Mouse (Mus musculus): ENCODE results near the gene Tanc2. TPM values are rescaled to one million over a fixed set of nuclear protein-coding genes. Genes with fewer than 3 reads are reported as not detected.

Gene Tanc2
- polyA plus RNA-seq, 2 experiments, result 11.2 to 13.0 TPM

DNA sequence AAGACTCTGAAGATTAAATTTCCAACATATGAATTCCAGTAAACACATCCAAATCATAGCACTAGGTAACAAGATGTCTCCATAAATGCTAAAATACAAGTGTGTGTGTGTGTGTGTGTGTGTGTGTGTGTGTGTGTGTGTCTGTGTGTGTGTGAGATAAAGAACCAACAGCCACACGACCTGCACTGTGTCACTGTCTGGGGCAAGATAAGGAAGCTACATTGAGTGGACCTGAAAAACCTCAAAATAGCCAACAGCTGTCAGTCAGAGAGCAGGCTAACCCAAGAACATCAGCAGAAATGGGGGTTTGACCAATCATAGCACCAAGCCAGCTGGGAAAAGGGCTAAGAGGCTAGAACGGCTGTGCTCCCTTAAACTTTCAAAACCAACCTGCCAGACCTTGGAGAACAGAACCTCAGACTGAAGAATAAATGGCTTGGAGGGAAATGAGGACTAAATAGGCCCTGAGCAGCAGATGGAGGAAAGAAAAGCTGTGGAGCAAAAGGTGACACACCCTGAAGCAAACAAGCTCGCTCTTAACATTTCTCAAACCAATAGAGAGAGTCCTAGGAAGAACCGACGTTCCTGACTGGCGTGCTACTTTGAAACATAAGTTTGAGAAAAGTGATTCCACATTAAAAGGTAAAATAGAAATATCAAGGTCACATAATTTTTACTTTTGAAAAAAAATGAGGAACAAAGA, 30.8 kb upstream of the Tanc2 start:
- H3K4me1 ChIP-seq (ENCODE audit: control insufficient read depth, insufficient read depth, low read length), result no peaks in the 10 kb centered on the region
- 79% methylated on average over 6 of the region's 6 CpGs for WGBS
- no peak overlapping the region for H3K4me3 ChIP-seq (replicated peaks; ENCODE audit: low read length)
- no peaks in the 10 kb centered on the region for H3K27me3 ChIP-seq (ENCODE audit: control insufficient read depth, insufficient read depth, low read length)
- H3K36me3 ChIP-seq (ENCODE audit: control insufficient read depth, insufficient read depth, low read length), result no peaks in the 10 kb centered on the region
- H3K4me2 ChIP-seq (replicated peaks; ENCODE audit: low read depth, low read length, severe bottlenecking), result no peak overlapping the region
- H3K9me3 ChIP-seq (ENCODE audit: control insufficient read depth, low read length), result no peaks in the 10 kb centered on the region
- H3K9ac ChIP-seq (ENCODE audit: low read depth, low read length, severe bottlenecking), result no peak overlapping the region
- H3K27ac ChIP-seq (replicated peaks; ENCODE audit: low read depth, low read length), result no peak overlapping the region
- ATAC-seq (ENCODE audit: low FRiP score, low read depth) (no peak), DNase-seq (ENCODE audit: low spot score) (no peak)
- TF ChIP-seq POLR2A (IDR thresholded peaks at IDR 0.05; ENCODE audit: borderline replicate concordance, extremely low read depth, insufficient read depth, insufficient read length), result no peak

DNA sequence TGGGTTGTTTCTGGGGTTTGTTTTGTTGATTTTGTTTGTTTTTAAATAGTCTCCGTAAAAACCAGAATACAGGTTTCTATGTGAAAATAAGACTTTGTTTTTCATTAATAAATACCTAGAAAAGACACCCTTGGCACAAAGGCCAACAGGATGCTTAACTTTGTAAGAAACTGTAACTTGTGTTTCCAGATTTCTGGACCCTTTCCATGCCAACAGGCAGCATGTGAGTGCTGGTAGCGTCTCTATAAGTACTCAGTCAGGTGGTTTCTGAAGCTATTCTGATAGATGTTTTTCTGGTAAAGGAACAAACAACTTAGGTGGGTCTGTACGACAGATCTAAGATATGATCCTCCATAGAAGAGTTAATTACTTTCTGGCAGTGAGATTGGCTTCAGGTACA, 26.2 kb upstream of the Tanc2 start:
- H3K4me3 ChIP-seq (replicated peaks; ENCODE audit: low read length), result no peak overlapping the region
- 83% methylated on average over 3 of the region's 3 CpGs for WGBS
- TF ChIP-seq POLR2A (IDR thresholded peaks at IDR 0.05; ENCODE audit: borderline replicate concordance, extremely low read depth, insufficient read depth, insufficient read length), result no peak
- H3K4me2 ChIP-seq (replicated peaks; ENCODE audit: low read depth, low read length, severe bottlenecking), result no peak overlapping the region
- no peak overlapping the region for H3K27ac ChIP-seq (replicated peaks; ENCODE audit: low read depth, low read length)
- no peaks in the 10 kb centered on the region for H3K4me1 ChIP-seq (ENCODE audit: control insufficient read depth, insufficient read depth, low read length)
- no peaks in the 10 kb centered on the region for H3K27me3 ChIP-seq (ENCODE audit: control insufficient read depth, insufficient read depth, low read length)
- no peak for ATAC-seq (ENCODE audit: low FRiP score, low read depth)
- H3K9me3 ChIP-seq (ENCODE audit: control insufficient read depth, low read length), result no peaks in the 10 kb centered on the region
- no peaks in the 10 kb centered on the region for H3K36me3 ChIP-seq (ENCODE audit: control insufficient read depth, insufficient read depth, low read length)
- no peak overlapping the region for H3K9ac ChIP-seq (ENCODE audit: low read depth, low read length, severe bottlenecking)
- no peak for DNase-seq (ENCODE audit: low spot score)

DNA sequence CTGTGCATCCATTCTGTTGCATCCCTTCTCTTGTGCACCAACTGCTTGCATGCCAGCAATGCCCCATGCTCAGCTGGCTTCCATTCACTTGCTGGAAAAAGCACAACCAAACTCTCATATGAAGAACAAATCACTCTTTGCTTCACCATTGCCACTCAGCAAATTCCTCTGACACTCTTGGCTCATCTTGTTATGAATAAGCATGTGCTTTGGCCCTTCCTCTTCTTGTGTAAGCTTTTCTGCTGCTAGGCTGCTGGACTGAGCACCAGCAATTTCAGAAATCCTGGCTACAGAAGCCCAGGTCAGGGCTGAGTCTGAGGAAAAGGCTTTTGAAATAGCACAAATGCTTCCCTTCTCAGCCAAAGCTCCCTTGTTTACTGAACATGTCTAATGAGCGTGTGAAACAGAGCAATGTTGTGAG, 22.6 kb upstream of the Tanc2 start:
- 76% methylated on average over 1 of the region's 1 CpGs for WGBS
- no peaks in the 10 kb centered on the region for H3K36me3 ChIP-seq (ENCODE audit: control insufficient read depth, insufficient read depth, low read length)
- H3K27ac ChIP-seq (replicated peaks; ENCODE audit: low read depth, low read length), result no peak overlapping the region
- no peaks in the 10 kb centered on the region for H3K27me3 ChIP-seq (ENCODE audit: control insufficient read depth, insufficient read depth, low read length)
- no peak for TF ChIP-seq POLR2A (IDR thresholded peaks at IDR 0.05; ENCODE audit: borderline replicate concordance, extremely low read depth, insufficient read depth, insufficient read length)
- H3K4me3 ChIP-seq (replicated peaks; ENCODE audit: low read length), result no peak overlapping the region
- H3K9me3 ChIP-seq (ENCODE audit: control insufficient read depth, low read length), result no peaks in the 10 kb centered on the region
- ATAC-seq (ENCODE audit: low FRiP score, low read depth) (no peak), DNase-seq (ENCODE audit: low spot score) (no peak)
- no peak overlapping the region for H3K9ac ChIP-seq (ENCODE audit: low read depth, low read length, severe bottlenecking)
- no peak overlapping the region for H3K4me2 ChIP-seq (replicated peaks; ENCODE audit: low read depth, low read length, severe bottlenecking)
- H3K4me1 ChIP-seq (ENCODE audit: control insufficient read depth, insufficient read depth, low read length), result no peaks in the 10 kb centered on the region

DNA sequence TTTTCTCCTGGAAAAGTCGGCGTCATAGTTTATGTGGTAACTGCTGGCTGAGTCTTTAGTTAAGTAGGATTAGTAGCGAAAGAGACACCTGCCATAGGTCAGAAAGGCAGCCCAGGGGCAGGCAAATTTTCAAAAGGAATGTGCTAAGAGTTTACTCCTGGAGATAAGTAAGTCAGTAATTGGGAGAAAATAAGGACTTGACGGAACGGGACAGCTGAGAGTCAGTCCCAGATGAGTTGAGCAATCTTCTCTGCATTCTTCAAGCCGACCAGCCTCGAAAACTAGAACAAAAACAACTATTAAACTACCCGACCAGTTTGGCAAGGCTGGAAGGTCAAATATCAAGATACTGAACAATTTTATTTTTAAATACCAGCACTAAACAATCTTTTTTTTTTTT, 17.8 kb upstream of the Tanc2 start:
- ATAC-seq (ENCODE audit: low FRiP score, low read depth), result no peak
- Histone ChIP-seq H3K4me2 (replicated peaks; ENCODE audit: low read depth, low read length, severe bottlenecking) (no peak overlapping the region), H3K4me1 (ENCODE audit: control insufficient read depth, insufficient read depth, low read length) (no peaks in the 10 kb centered on the region), H3K36me3 (ENCODE audit: control insufficient read depth, insufficient read depth, low read length) (no peaks in the 10 kb centered on the region), H3K27ac (replicated peaks; ENCODE audit: low read depth, low read length) (no peak overlapping the region), H3K9ac (ENCODE audit: low read depth, low read length, severe bottlenecking) (no peak overlapping the region), H3K27me3 (ENCODE audit: control insufficient read depth, insufficient read depth, low read length) (no peaks in the 10 kb centered on the region), H3K9me3 (ENCODE audit: control insufficient read depth, low read length) (no peaks in the 10 kb centered on the region), H3K4me3 (replicated peaks; ENCODE audit: low read length) (no peak overlapping the region)
- 59% methylated on average over 8 of the region's 8 CpGs for WGBS
- no peak for TF ChIP-seq POLR2A (IDR thresholded peaks at IDR 0.05; ENCODE audit: borderline replicate concordance, extremely low read depth, insufficient read depth, insufficient read length)
- DNase-seq (ENCODE audit: low spot score), result no peak

DNA sequence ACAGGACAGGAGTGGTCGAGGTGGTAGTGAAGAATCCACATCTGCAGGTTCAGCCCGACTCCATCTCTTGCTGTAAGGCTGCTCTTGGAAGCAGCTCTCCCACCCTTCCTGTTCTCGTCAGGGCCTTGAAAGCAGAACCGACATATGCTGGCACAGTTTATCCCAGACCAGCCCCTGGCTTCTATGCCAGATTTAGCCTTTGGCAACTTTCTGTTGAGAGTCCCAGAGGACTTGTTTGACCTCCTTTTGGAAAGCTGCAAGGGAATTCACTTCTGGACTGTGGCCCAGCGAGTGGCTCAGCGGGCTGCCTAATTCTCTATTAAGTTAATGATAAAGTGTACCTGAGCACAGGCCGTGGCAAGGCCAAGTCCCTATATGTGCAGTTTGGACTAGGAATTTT, 15.5 kb upstream of the Tanc2 start:
- no peak for ATAC-seq (ENCODE audit: low FRiP score, low read depth)
- no peak overlapping the region for H3K27ac ChIP-seq (replicated peaks; ENCODE audit: low read depth, low read length)

More for the DNA sequence above, 15.5 kb upstream of the Tanc2 start:
- Histone ChIP-seq H3K27me3 (ENCODE audit: control insufficient read depth, insufficient read depth, low read length) (no peaks in the 10 kb centered on the region), H3K36me3 (ENCODE audit: control insufficient read depth, insufficient read depth, low read length) (no peaks in the 10 kb centered on the region), H3K9ac (ENCODE audit: low read depth, low read length, severe bottlenecking) (no peak overlapping the region), H3K4me2 (replicated peaks; ENCODE audit: low read depth, low read length, severe bottlenecking) (no peak overlapping the region), H3K4me3 (replicated peaks; ENCODE audit: low read length) (no peak overlapping the region), H3K4me1 (ENCODE audit: control insufficient read depth, insufficient read depth, low read length) (no peaks in the 10 kb centered on the region), H3K9me3 (ENCODE audit: control insufficient read depth, low read length) (no peaks in the 10 kb centered on the region)
- TF ChIP-seq POLR2A (IDR thresholded peaks at IDR 0.05; ENCODE audit: borderline replicate concordance, extremely low read depth, insufficient read depth, insufficient read length), result no peak
- 33% methylated on average over 7 of the region's 7 CpGs for WGBS
- peak; percentile 35 for DNase-seq (ENCODE audit: low spot score)
